Mouse (Mus musculus) heart, postnatal 0 days (tissue): ENCODE results near the gene Mob3b. TPM values are rescaled to one million over a fixed set of nuclear protein-coding genes. Genes with fewer than 3 reads are reported as not detected.

Source experiments
- ATAC-seq: fragments of 200-750 bp; cut with Nextera tagmentation; 2 replicates; pipeline ENCODE4 v1.8.0; 2017; ENCODE audit warnings: low read depth, moderate number of reproducible peaks, moderate library complexity; ENCODE audit not compliant: insufficient read depth
- DNase-seq: peaks from one replicate; pipeline ENCODE4 v3.0.0-alpha.2; 2016; ENCODE audit warnings: low spot score
- H3K27ac ChIP-seq: fragments of 300-500 bp; sonication (generic); 2 replicates; pipeline ENCODE4 v1.5.1; 2014; ENCODE audit warnings: low read depth, mild to moderate bottlenecking
- H3K27me3 ChIP-seq: fragments of 300-500 bp; sonication (generic); 2 replicates; pipeline ENCODE4 v1.6.1; 2014; ENCODE audit warnings: low read length, mixed read lengths; ENCODE audit not compliant: control insufficient read depth, insufficient read depth
- H3K36me3 ChIP-seq: fragments of 300-500 bp; sonication (generic); replicated peaks from 2 replicates; pipeline ENCODE4 v1.6.1; 2014; ENCODE audit warnings: low read length, mixed read lengths; ENCODE audit not compliant: control insufficient read depth, insufficient read depth
- H3K4me1 ChIP-seq: fragments of 300-500 bp; sonication (generic); 2 replicates; pipeline ENCODE4 v1.6.1; 2014; ENCODE audit warnings: antibody characterized with exemption; ENCODE audit not compliant: control insufficient read depth, insufficient read depth
- H3K4me2 ChIP-seq: fragments of 300-500 bp; sonication (generic); 2 replicates; pipeline ENCODE4 v1.6.1; 2014; ENCODE audit warnings: low read depth, mild to moderate bottlenecking, low read length, moderate library complexity
- H3K4me3 ChIP-seq: fragments of 300-500 bp; sonication (generic); 2 replicates; pipeline ENCODE4 v1.5.1; 2014; ENCODE audit warnings: low read depth, low read length
- H3K9ac ChIP-seq: fragments of 300-500 bp; sonication (generic); replicated peaks from 2 replicates; pipeline ENCODE4 v1.6.1; 2014; ENCODE audit warnings: low read depth, low read length, mixed read lengths
- H3K9me3 ChIP-seq: fragments of 300-500 bp; sonication (generic); replicated peaks from 2 replicates; pipeline ENCODE4 v1.6.1; 2016; ENCODE audit warnings: low read length; ENCODE audit not compliant: control insufficient read depth
- CTCF ChIP-seq: IDR thresholded peaks from 2 replicates; pipeline ENCODE4 v1.5.1; 2016; ENCODE audit warnings: antibody characterized with exemption, control low read depth, low read depth
- EP300 ChIP-seq: IDR thresholded peaks from 2 replicates; pipeline ENCODE4 v1.6.1; 2016; ENCODE audit warnings: antibody characterized with exemption, low read depth
- WGBS: fragments of 180-500 bp; shearing (Covaris S2); extraction: QIAGEN DNeasy Blood & Tissue Kit; methylation state at CpG from one replicate; pipeline ENCODE4 v1.1.7; 2014; 5-methylcytosine and 5-hydroxymethylcytosine counted together
- polyA plus RNA-seq: library from polyadenylated mRNA; unstranded; fragments of >200 nt; fragmentation: Nextera tagmentation; extraction: Ambion mirVana; gene quantifications from 2 replicates; pipeline ENCODE4 v1.2.1, GENCODE M21; 2015
- total RNA-seq: library from RNA; depleted of rRNA; stranded (reverse); fragments of >200 nt; gene quantifications from 2 replicates; pipeline ENCODE4 v1.2.3, GENCODE M21; 2014; ENCODE audit warnings: low replicate concordance

The Mob3b gene
- total and polyA plus RNA-seq, 2 experiments from 2014 or later = 1.0 to 2.0 TPM

DNA sequence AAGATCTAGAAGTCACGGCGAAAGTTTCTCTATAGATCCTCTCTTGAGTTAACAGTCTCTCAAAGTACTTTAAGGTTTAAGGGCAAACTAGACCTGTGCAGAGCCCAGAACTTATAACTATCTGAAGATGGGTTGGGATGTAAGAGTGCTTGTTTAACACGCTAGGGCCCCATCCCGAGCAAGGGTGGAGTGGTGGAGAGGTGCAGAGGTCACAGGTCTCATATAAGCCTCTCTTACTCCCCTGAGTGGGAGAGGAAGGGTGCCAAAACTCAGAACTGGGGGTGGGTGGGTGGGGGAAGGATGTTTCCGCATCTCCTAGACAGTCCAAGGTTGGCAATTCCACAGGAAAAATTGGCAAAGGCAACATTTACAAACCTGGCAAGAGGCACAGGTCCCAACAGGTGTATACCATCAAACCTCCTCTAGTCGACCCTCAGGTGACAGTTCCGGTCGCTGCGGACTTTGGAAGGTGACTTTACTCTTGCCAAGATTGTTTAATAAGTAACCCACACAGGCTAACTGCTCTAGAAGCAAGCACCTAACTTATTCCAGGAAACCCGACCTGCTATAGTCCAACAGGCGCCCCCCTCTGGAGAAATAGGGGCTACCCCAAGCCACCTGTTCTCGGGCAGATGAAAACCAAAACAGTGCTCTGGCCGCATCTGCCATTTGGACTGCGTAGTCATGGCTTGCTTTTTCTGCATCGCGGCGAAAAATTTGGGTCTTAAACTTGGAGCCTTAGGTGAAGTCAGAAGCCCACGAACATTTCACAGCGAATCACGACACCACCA lies 2.0 kb downstream of the Mob3b start:
- Histone ChIP-seq H3K4me3 (peak overlapping the region; percentile 77), H3K9ac (peak overlapping the region; percentile 58; the same call in 1 of the 2 replicates), H3K27me3 (no peaks in the 10 kb centered on the region), H3K4me2 (peak overlapping the region; percentile 100), H3K9me3 (no peaks in the 10 kb centered on the region), H3K27ac (no peak overlapping the region), H3K36me3 (no peaks in the 10 kb centered on the region), H3K4me1 (no peaks in the 10 kb centered on the region)
- no peak for ATAC-seq
- WGBS = 34% methylated on average over 20 of the region's 20 CpGs
- TF ChIP-seq EP300 (no peak), CTCF (peak; percentile 20)
- peak; percentile 9 for DNase-seq

- no peaks in the 10 kb centered on the region for H3K9me3 ChIP-seq
- TF ChIP-seq EP300 (no peak), CTCF (no peak)
- H3K27me3 ChIP-seq = no peaks in the 10 kb centered on the region
- no peak for ATAC-seq
- WGBS = 74% methylated on average over 3 of the region's 3 CpGs
- H3K9ac ChIP-seq = no peak overlapping the region
- H3K36me3 ChIP-seq = no peaks in the 10 kb centered on the region
- no peaks in the 10 kb centered on the region for H3K4me1 ChIP-seq
- no peak overlapping the region for H3K4me3 ChIP-seq
- no peak for DNase-seq
- H3K4me2 ChIP-seq = no peak overlapping the region
- no peak overlapping the region for H3K27ac ChIP-seq
Measured at GRCm38 (mm10) chr4:35154051-35154450, 3.2 kb downstream of the Mob3b start.

- H3K4me1 ChIP-seq = no peaks in the 10 kb centered on the region
- TF ChIP-seq CTCF (no peak), EP300 (no peak)
- H3K27ac ChIP-seq = no peak within 1 kb of the TSS
- H3K27me3 ChIP-seq = no peaks in the 10 kb centered on the region
- no peak for ATAC-seq
- no peak within 1 kb of the TSS for H3K9ac ChIP-seq
- H3K4me2 ChIP-seq = no peak within 1 kb of the TSS
- DNase-seq = no peak
- 74% methylated on average over 4 of the region's 4 CpGs for WGBS
- H3K4me3 ChIP-seq = no peak within 1 kb of the TSS
- no peaks in the 10 kb centered on the region for H3K36me3 ChIP-seq
- no peaks in the 10 kb centered on the region for H3K9me3 ChIP-seq
Measured at GRCm38 (mm10) chr4:35151756-35152155, 5.5 kb downstream of the Mob3b start, which contains the start of gene Ifnk. Gene Ifnk, plus strand, starts transcription at chr4:35152056.

DNA sequence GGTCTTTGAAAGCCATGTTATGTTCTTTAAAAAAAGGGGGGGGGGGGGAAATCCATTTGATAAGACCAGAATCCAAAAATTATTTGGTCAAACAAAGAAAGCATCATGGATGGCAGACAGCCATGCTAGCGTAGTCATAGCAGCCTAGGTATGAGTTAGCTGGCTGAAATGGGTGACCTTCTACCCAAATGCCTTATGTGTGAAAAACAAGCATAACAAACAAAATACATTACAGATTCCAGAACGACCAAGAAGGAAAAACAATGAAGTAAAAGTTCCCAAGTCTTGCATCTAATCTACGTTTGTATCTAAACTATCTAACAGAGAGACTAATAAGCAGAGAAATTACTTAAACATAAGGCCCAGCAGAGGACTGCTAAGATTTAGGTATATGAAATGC lies 6.6 kb downstream of the Mob3b start:
- 75% methylated on average over 3 of the region's 3 CpGs for WGBS
- Histone ChIP-seq H3K9ac (no peak overlapping the region), H3K9me3 (no peaks in the 10 kb centered on the region), H3K4me2 (no peak overlapping the region), H3K4me1 (no peaks in the 10 kb centered on the region), H3K27me3 (no peaks in the 10 kb centered on the region), H3K27ac (no peak overlapping the region), H3K36me3 (no peaks in the 10 kb centered on the region), H3K4me3 (no peak overlapping the region)
- ATAC-seq (no peak), DNase-seq (no peak)
- TF ChIP-seq EP300 (no peak), CTCF (no peak)

- Histone ChIP-seq H3K27ac (no peak overlapping the region), H3K9me3 (no peaks in the 10 kb centered on the region), H3K36me3 (no peaks in the 10 kb centered on the region), H3K4me2 (no peak overlapping the region), H3K27me3 (no peaks in the 10 kb centered on the region), H3K9ac (no peak overlapping the region), H3K4me1 (no peaks in the 10 kb centered on the region), H3K4me3 (no peak overlapping the region)
- 86% methylated on average over 4 of the region's 4 CpGs for WGBS
- no peak for ATAC-seq
- no peak for DNase-seq
- TF ChIP-seq CTCF (no peak), EP300 (no peak)
Measured at GRCm38 (mm10) chr4:35148326-35148725, 9.0 kb downstream of the Mob3b start.

GRCm38 (mm10) chr4:35146597-35146996 lies 10.7 kb downstream of the Mob3b start:
- Histone ChIP-seq H3K4me1 (no peaks in the 10 kb centered on the region), H3K9ac (no peak overlapping the region), H3K4me2 (no peak overlapping the region), H3K27me3 (no peaks in the 10 kb centered on the region), H3K9me3 (no peaks in the 10 kb centered on the region), H3K27ac (no peak overlapping the region), H3K36me3 (no peaks in the 10 kb centered on the region), H3K4me3 (no peak overlapping the region)
- TF ChIP-seq EP300 (no peak), CTCF (no peak)
- DNase-seq (no peak), ATAC-seq (no peak)
- 53% methylated on average over 5 of the region's 5 CpGs for WGBS
